Mouse (Mus musculus): ENCODE results near the gene Fndc3a. TPM values are rescaled to one million over a fixed set of nuclear protein-coding genes. Genes with fewer than 3 reads are reported as not detected.

The Fndc3a gene
- total and polyA plus RNA-seq, 3 experiments, result 48.9 to 74.8 (median 57.4) TPM

- DNase-seq, result peak; percentile 17
Observed at GRCm38 (mm10) chr14:72671911-72672310, 37.9 kb downstream of the Fndc3a start.

GRCm38 (mm10) chr14:72670987-72671386 is 38.8 kb downstream of the Fndc3a start:
- no peak for DNase-seq

- DNase-seq, result no peak
Observed at GRCm38 (mm10) chr14:72649268-72649667, 60.5 kb downstream of the Fndc3a start.

- no peak for DNase-seq
Observed at GRCm38 (mm10) chr14:72645512-72645911, 64.3 kb downstream of the Fndc3a start.

- DNase-seq, result no peak
Observed at GRCm38 (mm10) chr14:72644620-72645019, 65.2 kb downstream of the Fndc3a start.

- no peak for DNase-seq
Observed at GRCm38 (mm10) chr14:72638507-72638906, 71.3 kb downstream of the Fndc3a start.

GRCm38 (mm10) chr14:72633571-72633970 is 76.2 kb downstream of the Fndc3a start:
- DNase-seq, result peak; percentile 13

GRCm38 (mm10) chr14:72625411-72625810 is 84.4 kb downstream of the Fndc3a start:
- no peak for DNase-seq

GRCm38 (mm10) chr14:72604077-72604476 is 105.7 kb downstream of the Fndc3a start:
- DNase-seq, result no peak

- no peak for DNase-seq
Observed at GRCm38 (mm10) chr14:72603194-72603521, 106.6 kb downstream of the Fndc3a start.

GRCm38 (mm10) chr14:72602521-72603193 is 107.1 kb downstream of the Fndc3a start:
- peak; percentile 90 for DNase-seq

- DNase-seq, result no peak
Observed at GRCm38 (mm10) chr14:72601381-72602305, 108.2 kb downstream of the Fndc3a start.

- no peak for DNase-seq
Observed at GRCm38 (mm10) chr14:72600375-72600774, 109.4 kb downstream of the Fndc3a start.

- no peak for DNase-seq
Observed at GRCm38 (mm10) chr14:72598976-72599740, 110.6 kb downstream of the Fndc3a start.

- DNase-seq, result no peak
Observed at GRCm38 (mm10) chr14:72594191-72594590, 115.6 kb downstream of the Fndc3a start.

- DNase-seq, result no peak
Observed at GRCm38 (mm10) chr14:72589415-72589814, 120.4 kb downstream of the Fndc3a start.

GRCm38 (mm10) chr14:72582979-72583378 is 126.8 kb downstream of the Fndc3a start:
- no peak for DNase-seq

GRCm38 (mm10) chr14:72580991-72581390 is 128.8 kb downstream of the Fndc3a start:
- no peak for DNase-seq

- no peak for DNase-seq
Observed at GRCm38 (mm10) chr14:72576283-72576682, 133.5 kb downstream of the Fndc3a start.

- peak; percentile 17 for DNase-seq
Observed at GRCm38 (mm10) chr14:72563941-72564340, 145.9 kb downstream of the Fndc3a start.

GRCm38 (mm10) chr14:72558795-72559194 is 151.0 kb downstream of the Fndc3a start:
- DNase-seq, result peak; percentile 30

GRCm38 (mm10) chr14:72555846-72556245 is 154.0 kb downstream of the Fndc3a start:
- no peak for DNase-seq

All from adrenal gland, adult 2 months (tissue).